Comparison of ENCODE assay signal across 27 mouse cellular contexts in the genomic region with DNA sequence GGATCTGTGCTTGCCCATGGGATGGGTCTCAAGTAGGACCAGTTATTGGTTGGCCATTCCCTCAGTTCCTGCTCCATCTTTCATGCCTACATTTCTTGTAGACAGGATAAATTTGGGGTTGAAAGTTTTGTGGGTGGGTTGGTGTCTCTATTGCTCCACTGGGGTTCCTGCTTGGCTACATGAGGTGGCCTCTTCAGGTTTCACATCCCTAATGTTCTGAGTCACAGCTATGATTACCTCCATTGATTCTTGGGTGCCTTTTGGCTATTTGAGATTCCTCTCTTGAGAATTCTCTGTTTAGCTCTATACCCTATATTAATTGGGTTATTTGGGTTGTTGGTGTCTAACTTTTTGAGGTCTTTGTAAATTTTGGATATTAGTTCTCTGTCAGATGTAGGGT.
"Had no signal": no experiment of that assay in that cellular context is flagged by ENCODE, and none has a peak within 500 bp of the region (broad histone marks: within the 10 kb centered on the region; RNA-seq: fewer than 3 reads in every experiment).

No protein-coding gene starts in this region.

- DNase-seq: gastrocnemius, adult 2 months; gastrocnemius, postnatal 10 days; gastrocnemius, postnatal 25 days; heart, adult 11 months; heart, adult 2 months; heart, postnatal 14 days; heart, postnatal 36 days; kidney, adult 18-20 months; kidney, adult 8-10 months; kidney, postnatal 10 days; kidney, postnatal 25 days; kidney, postnatal 4 days; left cerebral cortex, postnatal 4 days had no signal

- ATAC-seq: hindbrain, embryonic 16.5 days; inflammation-experienced regulatory T-cells, adult 6 months; intestine, embryonic 15.5 days; intestine, postnatal 0 days; liver, embryonic 12.5 days had no signal

- H3K9me3 ChIP-seq: heart, embryonic 13.5 days; heart, embryonic 15.5 days; hindbrain, embryonic 12.5 days; intestine, embryonic 15.5 days; limb, embryonic 13.5 days; limb, embryonic 15.5 days; liver, embryonic 12.5 days had no signal

- H3K4me1 ChIP-seq: heart, embryonic 13.5 days; heart, embryonic 15.5 days; hindbrain, embryonic 12.5 days; intestine, embryonic 15.5 days; limb, embryonic 13.5 days; limb, embryonic 15.5 days; liver, embryonic 12.5 days had no signal

- H3K36me3 ChIP-seq: heart, embryonic 13.5 days; heart, embryonic 15.5 days; hindbrain, embryonic 12.5 days; intestine, embryonic 15.5 days; limb, embryonic 13.5 days; limb, embryonic 15.5 days; liver, embryonic 12.5 days had no signal

- H3K4me3 ChIP-seq: gastrocnemius, adult 2 months; heart, adult 2 months; heart, embryonic 13.5 days; heart, embryonic 15.5 days; hindbrain, embryonic 12.5 days; intestine, embryonic 15.5 days; layer of hippocampus, adult 2 months; limb, embryonic 13.5 days; limb, embryonic 15.5 days; liver, embryonic 12.5 days had no signal

- H3K27me3 ChIP-seq: heart, embryonic 13.5 days; heart, embryonic 15.5 days; hindbrain, embryonic 12.5 days; intestine, embryonic 15.5 days; limb, embryonic 13.5 days; limb, embryonic 15.5 days; liver, embryonic 12.5 days had no signal

- H3K4me2 ChIP-seq: heart, embryonic 11.5 days; heart, embryonic 13.5 days; heart, embryonic 15.5 days; hindbrain, embryonic 12.5 days; hindbrain, embryonic 14.5 days; intestine, embryonic 15.5 days; limb, embryonic 13.5 days; limb, embryonic 15.5 days; liver, embryonic 12.5 days had no signal

- H3K27ac ChIP-seq: gastrocnemius, adult 2 months; heart, adult 2 months; heart, embryonic 13.5 days; heart, embryonic 15.5 days; hindbrain, embryonic 12.5 days; hindbrain, embryonic 14.5 days; intestine, embryonic 15.5 days; layer of hippocampus, adult 2 months; limb, embryonic 13.5 days; limb, embryonic 15.5 days; liver, embryonic 12.5 days; liver, embryonic 14.5 days had no signal

- H3K9ac ChIP-seq: heart, embryonic 13.5 days; heart, embryonic 15.5 days; hindbrain, embryonic 12.5 days; hindbrain, embryonic 14.5 days; intestine, embryonic 15.5 days; limb, embryonic 13.5 days; limb, embryonic 15.5 days; liver, embryonic 12.5 days; liver, embryonic 14.5 days had no signal
